Mouse (Mus musculus): ENCODE measurements around the gene Kazn.

GRCm38 (mm10) chr4:142283867-142284266 is 44.7 kb upstream of the Kazn start:
- TF ChIP-seq CTCF (IDR thresholded peaks at IDR 0.05; ENCODE audit: control insufficient read depth, insufficient read depth, low read length) (no peak), POLR2A (IDR thresholded peaks at IDR 0.05; ENCODE audit: borderline replicate concordance, control insufficient read depth, low read depth, low read length) (no peak)
